Mouse (Mus musculus) retina, postnatal 1 day (tissue): ENCODE results near the gene Zscan22.
"Not testable (repeated sequence)": the region's sequence is repeated elsewhere in the genome, so short reads cannot be mapped to it uniquely, and the experiment has no call there.

Source experiments
- DNase-seq: peaks from one replicate; pipeline ENCODE4 v3.0.0-alpha.2; 2012

Zscan22 gene

DNA sequence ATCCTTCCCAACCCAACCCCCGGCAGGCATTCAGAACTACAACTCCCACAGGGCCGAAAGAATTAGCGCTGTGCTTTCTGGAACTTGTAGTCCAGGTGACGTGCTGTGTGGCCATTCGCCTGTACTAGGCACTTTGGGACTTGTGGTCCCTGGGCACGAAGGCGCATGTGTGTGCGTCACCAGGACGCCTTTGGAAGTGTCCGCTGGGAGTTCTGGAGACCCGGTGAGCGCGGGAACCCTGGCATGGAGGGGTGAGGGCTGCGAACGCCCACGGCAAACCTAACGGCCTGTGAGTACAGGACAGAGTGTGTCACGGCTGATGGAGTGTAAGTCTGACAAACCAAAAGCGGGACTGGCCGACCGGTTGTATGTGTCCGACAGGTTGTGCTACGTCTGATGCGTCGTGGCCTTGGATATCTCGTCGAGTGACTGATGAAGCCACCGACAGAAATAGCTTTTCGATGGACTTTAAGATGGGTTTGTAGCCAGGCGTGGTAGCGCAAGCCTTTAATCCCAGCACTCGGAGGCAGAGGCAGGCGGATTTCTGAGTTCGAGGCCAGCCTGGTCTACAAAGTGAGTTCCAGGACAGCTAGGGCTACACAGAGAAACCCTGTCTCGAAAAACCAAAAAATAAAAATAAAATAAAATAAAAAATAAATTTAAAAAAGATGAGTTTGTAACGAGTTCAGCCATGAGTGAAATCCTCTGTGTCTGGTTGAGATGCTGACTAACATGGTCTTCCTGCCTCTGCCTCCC is at the start of gene Zscan22:
Gene Zscan22 (plus strand): TSS at position 161 of the 756 bp plus-strand sequence.
- DNase-seq, result peak; percentile 97

DNA sequence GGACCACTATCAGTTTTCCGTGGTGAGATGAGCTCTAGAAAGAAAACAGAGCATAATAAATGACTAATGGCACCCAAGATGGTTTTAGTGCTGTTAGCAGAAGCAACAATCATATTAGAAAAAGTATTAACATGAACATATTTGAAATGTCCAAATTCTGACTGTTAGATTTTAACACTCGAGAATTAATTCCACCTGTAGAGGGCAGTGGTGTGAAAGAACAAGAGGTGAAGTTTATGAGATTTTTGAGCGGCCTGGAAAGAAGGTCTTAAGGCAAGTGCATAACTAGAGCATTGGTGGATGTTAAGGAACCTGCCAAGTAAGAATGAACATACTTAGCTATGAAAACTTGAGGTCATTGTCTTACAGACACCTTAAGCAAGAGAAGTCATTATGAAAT is 23.3 kb upstream of the Zscan22 start:
- DNase-seq, result peak; percentile 53

DNA sequence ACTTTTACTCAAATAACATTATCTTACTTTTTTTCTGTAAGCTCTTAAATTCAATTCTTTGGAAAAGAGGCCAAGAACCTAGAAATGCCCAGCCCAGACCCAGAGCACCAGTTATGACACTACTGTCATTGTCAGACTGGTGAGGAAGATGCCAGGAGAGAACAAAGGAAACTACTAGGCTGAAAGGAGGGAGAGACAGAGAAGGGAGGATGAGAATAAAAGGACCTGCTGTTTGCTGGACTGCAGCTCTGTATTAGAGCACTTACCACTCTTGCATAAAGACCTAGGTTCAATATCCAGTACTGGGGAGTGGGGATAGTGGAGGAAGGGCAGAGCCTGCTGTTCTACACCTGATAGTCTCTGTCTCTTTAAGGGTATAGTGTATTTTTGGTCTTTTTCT is 17.6 kb upstream of the Zscan22 start:
- DNase-seq, result no peak

DNA sequence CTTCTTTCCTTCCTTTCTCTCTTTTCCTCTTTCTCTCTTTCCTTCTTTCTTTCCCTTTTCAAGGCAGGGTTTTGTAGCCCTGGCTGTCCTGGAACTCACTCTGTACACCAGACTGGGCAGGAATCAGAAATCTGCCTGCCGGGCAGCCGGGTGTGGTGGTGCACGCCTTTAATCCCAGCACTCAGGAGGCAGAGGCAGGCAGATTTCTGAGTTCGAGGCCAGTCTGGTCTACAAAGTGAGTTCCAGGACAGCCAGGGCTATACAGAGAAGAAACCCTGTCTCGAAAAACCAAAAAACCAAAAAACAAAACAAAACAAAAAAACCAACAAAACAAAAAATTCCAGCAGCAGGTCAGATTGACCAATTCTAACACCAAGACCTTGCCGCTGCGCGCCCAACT is 17.1 kb upstream of the Zscan22 start:
- not testable (repeated sequence) for DNase-seq

DNA sequence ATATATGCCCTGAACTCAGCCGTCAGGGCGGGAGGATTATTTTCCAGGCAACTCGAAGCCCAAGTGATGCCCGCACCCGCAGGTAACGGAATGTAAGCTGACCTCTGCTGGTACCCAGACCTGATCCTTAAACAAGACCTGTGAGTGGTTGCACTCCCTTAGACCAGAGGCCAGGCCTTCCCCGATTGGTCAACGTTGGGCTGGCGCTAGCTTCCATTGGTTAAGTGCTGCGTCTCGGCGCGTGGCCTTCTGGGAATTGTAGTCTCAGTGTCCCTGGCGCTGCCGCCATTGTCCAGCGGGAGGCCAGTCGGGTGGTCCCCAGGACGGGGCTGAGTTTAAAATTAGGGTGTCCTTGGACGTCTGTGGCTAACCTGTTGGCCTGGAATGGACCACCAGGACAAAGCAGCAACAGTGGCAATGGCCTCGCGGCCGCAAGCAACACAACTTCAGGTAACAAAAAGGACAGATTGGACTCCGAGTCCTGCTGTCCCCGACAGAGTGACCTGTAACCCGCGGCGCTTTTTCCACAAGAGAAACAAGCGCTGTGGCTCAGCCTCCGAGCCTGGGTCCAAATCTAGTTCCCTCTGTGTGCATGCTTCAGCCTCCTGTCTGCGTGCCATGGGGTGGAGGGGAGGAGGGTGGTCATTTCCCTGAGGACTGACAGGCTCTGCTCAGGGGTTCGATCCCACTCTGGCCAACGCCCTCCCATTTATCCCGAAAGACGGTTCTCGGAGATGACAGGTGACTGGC is 16.5 kb upstream of the Zscan22 start, which contains the start of gene Zfp128:
Gene Zfp128 (plus strand): TSS at position 267 of the 750 bp plus-strand sequence.
- peak; percentile 97 for DNase-seq

DNA sequence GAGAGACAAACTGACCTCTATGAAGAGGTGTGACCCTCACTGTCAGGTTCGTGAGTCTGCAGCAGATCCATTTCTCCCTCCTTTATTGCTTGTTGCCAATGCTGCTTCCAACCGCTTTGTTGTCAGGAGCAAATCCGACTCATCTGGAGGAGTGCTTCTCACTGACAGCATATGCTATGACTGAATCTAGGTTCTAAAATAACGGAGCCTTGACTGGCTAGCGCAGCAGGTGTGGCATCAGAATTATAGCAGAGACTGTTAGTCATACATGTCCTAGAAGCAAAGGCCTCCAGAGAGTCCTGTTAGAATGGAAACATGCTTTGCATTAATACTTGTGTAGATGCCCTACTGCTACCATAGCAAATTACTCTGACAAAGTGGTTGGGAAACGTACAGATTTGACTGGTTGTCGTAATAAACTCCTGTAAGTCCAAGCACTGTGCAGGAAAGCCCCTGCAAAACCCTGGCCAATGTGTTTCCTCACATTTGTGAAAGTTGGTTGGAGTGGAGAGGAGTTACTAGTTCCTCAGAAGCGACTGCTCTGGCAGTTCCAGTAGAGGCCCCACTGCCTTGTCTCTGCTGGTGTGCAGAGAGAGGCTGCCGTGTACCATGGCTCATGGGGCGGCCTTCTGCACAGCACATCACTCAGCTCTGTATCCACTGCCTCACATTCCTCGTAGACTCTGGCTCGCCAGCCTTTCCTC is 10.9 kb upstream of the Zscan22 start:
- no peak for DNase-seq

DNA sequence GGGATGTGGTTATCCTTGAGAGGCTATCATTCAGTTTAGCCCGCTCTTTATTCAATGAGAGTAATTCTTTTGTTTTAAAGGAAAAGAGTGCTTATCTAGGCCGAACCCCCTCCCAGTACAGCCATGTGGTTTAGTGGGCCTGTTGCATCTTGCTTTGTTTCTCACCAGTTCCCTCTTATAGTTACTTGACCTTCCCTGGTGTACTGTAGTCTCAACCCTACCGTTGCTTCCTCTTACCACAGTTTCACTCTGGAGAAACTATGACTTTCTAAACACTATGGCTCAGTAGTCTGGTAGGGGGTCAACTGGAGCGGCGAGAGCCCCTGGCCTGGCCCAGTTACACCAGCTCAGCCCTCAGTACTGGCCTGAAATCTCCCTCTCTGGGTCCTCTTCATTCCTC is 10.0 kb upstream of the Zscan22 start:
- DNase-seq, result no peak

DNA sequence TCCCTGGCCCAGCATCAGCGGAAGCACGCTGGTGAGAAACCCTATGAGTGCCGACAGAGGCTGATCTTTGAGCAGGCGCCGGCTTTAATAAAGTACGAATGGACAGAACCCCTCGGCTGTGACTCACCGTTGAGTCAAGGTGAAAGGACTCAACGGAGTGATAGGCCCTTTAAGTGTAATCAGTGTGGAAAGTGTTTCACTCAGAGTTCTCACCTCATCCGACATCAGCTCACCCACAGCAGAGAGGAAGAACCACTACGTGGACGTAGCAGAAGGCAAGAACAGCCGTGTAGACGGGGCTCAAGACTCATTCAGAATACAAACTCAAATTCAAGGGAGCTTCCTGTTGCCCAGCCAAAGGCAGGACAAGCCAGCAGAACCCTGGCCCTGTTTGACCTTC is 6.7 kb upstream of the Zscan22 start:
- no peak for DNase-seq

DNA sequence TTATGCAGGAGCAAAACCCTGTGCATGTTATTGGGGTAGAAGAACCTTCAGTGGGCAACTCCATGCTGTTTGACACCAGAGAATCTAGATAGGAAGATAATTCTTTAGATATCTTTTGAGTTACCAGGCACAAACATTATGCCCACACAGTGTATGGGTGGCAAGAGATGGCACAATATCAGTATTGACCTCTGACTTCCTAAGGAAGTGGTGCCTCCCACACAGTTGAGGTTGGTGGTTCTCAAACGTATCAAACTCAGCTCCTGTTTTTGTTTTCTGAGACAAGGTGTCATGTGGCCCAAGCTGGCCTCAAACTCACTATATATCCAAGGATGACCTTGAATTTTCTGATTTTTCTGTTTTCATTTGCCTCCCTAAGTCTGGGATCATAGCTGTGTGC is 6.3 kb upstream of the Zscan22 start:
- DNase-seq, result no peak

DNA sequence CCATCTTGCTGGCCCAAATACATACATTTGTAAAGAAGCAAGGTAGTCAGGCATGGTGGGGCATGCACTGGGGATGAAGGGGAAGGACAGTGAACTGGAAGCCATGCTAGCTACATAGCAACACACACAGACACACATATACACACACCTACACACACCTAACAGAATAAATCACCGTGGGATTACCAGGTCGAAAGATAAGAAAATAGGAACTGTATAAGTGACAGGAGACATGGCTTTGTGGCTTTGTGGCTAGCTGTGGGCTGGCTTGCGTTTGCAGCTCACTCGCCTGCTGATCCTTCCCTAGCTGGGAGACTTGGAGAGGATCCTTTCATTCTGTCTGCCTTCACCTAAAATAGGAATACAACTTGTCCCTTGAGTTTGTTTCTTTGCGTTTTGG is 3.9 kb downstream of the Zscan22 start:
- DNase-seq, result no peak

DNA sequence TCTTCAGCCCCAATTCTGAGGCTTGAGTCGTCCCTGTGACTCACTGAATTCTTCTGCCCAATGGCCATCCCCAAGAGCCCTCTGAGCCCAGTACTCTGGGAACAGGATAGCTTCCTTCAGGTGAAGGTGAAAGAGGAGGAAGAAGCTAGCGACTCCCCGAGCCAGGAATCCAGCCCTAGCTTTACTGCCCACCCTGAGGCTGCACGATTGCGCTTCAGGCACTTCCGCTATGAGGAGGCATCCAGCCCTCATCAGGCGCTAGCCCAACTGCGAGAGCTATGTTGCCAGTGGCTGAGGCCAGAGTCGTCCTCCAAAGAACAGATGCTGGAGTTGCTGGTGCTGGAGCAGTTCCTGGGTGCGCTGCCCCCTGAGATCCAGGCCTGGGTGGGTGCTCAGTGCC is 6.0 kb downstream of the Zscan22 start:
- DNase-seq, result no peak

DNA sequence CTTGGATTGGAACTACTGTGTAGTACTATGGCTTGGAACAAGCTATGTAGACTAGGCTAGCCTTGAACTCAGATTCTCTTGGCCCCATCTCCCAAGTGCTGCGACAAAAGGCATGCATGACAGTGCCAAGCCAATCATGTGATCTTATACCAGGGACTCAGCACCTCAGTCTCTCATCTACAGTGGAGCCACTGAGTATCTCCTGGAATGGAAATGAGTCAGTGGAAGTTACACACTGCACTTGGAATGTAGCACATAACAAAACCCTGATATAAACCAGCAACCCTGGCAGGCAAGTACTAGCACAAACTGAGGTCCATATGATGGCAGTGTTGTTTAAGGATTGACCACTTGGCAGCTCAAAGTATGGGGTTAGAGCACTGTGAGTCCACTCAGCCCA is 7.5 kb downstream of the Zscan22 start:
- DNase-seq, result no peak

DNA sequence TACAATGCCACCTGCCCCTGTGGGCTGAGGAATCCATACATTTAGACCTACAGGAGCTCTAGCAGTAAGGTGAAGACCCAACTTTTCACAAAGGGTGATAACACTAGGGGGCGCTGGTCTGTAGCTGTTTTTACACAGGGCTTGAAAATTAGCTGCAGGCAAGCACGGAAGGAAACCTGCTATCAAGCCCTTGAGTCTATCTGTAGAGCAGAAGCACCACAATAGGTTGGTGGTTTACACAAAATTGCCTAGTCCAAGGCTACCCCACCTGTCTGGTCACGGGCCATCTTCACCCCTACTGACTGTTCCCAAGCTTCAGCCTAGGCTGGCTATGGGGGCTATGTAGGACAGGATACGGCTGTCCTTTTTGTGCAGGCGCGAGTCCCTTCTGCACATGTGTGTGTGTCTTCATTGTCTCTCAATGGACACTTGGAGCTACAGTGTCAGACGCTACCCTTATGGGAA is 11.9 kb downstream of the Zscan22 start:
- DNase-seq, result peak; percentile 86

DNA sequence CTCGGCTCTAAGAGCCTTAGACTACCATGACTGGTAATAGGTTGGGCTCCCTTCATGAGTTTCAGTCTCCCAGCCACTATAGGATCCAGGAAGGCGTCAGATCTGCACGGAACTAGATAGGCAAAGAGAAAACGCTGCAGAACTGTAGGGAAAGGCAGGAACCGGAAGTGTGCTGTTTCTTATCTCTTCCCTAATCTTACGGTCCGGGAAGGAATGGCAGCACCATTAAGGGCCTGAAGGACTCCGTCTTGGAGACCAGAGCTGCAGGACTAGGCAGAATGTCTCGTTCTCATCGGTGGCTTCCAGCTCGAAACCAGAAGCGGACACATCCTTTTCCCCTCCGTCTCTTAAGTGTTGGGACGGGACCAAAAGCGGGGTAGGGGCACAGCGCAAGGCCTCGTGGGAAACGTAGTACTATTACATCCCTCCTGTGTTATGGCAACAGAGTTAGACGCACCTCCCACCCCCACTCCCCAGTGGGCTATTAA is 12.6 kb downstream of the Zscan22 start:
- peak; percentile 85 for DNase-seq

DNA sequence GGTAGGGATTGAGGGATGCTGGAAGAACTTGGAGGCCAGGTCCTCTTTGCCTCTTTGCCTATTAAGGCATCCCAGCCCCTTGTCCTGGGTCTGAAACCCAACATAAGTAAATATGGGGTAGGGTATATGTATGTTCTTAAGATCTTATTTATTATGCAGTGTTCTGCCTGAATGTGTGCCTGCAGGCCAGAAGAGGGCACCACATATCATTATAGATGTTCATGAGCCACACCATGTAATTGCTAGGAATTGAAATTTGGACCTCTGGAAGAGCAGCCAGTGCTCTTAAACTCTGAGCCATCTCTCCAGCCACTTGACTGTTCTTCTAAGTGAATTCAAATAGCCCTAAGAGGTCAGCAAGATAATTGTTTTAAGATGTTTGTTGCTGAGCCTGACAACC is 15.9 kb downstream of the Zscan22 start:
- peak; percentile 46 for DNase-seq

DNA sequence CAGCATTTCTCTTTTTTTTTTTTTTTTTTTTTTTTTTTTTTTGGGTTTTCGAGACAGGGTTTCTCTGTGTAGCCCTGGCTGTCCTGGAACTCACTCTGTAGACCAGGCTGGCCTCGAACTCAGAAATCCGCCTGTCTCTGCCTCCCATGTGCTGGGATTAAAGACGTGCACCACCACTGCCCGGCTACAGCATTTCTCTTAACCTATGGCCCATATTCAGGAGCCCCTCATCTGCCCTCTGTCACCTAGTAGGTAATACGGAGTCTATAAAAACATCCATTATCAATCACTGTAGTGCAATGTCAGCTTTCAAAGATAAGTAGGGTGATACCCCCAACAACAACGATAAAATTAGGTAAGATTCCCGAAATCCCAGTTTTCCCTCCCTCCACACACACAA is 22.9 kb downstream of the Zscan22 start:
- not testable (repeated sequence) for DNase-seq

DNA sequence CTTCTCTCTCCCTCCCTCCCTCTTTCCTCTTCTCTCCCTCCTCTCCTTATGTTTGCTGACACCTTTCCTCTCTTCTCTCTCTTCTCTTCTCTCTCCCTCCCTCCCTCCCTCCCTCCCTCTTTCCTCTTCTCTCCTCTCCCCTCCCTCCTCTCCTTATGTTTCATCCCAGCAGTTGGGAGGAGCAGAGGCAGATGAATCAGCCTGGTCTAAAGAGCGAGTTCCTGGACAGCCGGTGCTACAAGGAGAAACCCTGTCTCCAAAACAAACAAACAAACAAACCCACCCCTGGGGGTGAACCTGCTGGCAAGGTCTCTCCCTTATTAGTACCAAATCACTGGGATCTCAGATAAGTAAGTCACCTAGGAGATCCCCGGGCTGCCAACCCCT is 23.7 kb downstream of the Zscan22 start:
- DNase-seq, result no peak

DNA sequence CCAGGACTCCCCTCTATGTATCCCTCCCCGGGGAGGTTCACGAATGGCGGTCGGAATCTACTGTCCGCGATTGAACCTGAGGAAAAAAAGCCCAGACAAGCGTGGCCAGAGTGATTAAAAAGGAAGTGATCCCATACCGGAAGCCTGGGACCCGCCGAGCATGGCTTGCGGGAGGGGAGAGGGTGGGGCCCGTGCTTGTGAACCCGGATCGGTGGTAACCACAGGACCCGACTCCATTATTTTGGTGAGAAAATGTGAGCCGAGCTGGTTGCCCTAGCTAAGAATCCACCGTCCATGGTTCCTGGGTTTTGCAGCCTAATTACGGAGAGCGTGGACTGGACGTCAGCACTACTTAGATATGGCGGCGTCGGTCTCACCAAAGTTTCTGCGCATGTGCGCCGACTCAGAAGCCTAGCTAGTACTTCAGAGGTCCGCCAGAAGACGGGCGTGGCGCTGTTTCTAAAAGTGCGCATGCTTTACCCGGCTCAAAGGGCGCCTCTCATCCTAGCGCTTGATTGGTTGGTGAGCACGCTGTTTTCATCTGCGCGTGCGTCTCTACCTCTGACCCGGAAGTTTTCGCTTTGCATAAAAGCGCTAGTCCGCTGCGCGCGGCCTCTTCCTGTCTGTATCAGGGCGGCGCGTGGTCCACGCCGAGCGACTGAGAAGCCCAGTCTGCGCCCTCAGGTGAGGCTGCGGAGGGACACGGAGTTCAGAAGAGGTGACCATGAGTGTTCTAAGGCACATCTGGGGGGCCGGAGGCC is 24.3 kb downstream of the Zscan22 start, which contains the start of gene Rps5:
Gene Rps5 (plus strand): TSS at position 586 of the 761 bp plus-strand sequence.
- DNase-seq, result peak; percentile 100

DNA sequence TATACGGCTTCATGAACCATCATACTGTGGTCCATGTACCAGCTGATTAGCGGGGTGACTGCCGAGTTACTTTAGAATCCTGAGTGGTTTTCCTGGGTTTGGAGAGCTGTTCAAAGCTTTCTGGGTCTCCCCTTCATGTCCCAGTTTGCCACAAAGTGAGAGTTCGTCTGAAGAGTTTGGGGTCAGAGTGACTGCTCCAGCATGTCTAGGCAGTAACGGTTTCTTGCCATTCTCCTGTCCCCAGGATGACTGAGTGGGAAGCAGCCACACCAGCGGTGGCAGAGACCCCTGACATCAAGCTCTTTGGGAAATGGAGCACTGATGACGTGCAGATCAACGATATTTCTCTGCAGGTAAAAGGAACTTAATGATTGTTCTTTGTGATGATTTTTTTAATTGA is 25.1 kb downstream of the Zscan22 start:
- DNase-seq, result no peak

DNA sequence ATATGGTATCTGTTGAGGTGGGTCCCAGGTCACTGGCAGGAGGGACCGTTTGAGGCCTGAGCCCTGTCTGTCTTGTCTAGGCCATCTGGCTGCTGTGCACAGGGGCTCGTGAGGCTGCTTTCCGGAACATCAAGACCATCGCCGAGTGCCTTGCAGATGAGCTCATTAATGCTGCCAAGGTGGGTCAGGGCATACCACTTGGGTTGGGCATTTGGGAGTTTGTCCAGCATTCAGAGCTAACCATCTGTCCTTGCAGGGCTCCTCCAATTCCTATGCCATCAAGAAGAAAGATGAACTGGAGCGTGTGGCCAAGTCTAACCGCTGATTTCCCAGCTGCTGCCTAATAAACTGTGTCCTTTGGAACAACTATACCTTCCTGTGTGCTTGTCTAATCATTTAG is 28.7 kb downstream of the Zscan22 start:
- no peak for DNase-seq

DNA sequence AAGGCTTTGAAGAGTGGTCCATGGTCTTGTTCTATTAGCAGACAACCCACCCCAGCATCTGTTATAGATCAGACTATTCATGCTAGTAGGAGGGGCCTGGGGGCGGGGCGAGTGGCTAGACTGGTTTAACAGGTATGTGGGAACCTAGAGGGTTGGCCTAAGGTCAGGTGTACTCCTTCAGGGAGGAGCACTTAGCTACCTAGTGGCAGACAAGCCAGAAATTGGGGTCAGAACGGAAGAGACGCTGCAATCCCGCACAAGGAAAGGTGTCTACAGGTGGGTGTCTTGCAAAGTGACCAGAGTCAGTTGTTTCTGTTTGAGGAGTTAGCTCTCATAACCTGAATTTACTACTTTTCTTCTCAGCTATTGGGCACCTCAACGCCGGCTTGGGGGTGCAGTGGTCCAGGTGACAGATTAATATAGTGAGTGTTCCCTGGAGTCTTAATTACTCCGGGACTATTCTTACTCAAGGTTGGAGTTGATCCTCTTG is 29.6 kb downstream of the Zscan22 start, which contains the start of gene Rnf225:
Gene Rnf225 (plus strand): TSS at position 226 of the 490 bp plus-strand sequence.
- DNase-seq, result no peak
